Mouse (Mus musculus) midbrain, embryonic 13.5 days (tissue): ENCODE measurements at regions not wholly inside any gene's neighbourhood (a gene's known extent, or its start where the extent isn't known, plus 50 kb on each side); places are given as distances from the start of the nearest gene placed in this dataset.
"Not testable (repeated sequence)": the region's sequence is repeated elsewhere in the genome, so short reads cannot be mapped to it uniquely, and the experiment has no call there.

ENCODE experiments used
- ATAC-seq: fragments of 200-750 bp; cut with Nextera tagmentation; 2 replicates; pipeline ENCODE4 v1.8.0; 2017; ENCODE audit warnings: mild to moderate bottlenecking, moderate TSS enrichment, moderate library complexity
- H3K27ac ChIP-seq: fragments of 300-500 bp; sonication (generic); 2 replicates; pipeline ENCODE4 v1.5.1; 2015; ENCODE audit warnings: inconsistent platforms, mild to moderate bottlenecking, moderate library complexity
- H3K27me3 ChIP-seq: fragments of 300-500 bp; sonication (generic); 2 replicates; pipeline ENCODE4 v1.6.1; 2015; ENCODE audit warnings: mild to moderate bottlenecking, inconsistent platforms
- H3K36me3 ChIP-seq: fragments of 300-500 bp; sonication (generic); 2 replicates; pipeline ENCODE4 v1.6.1; 2015; ENCODE audit warnings: mild to moderate bottlenecking, inconsistent platforms
- H3K4me1 ChIP-seq: fragments of 300-500 bp; sonication (generic); replicated peaks from 2 replicates; pipeline ENCODE4 v1.6.1; 2015; ENCODE audit warnings: inconsistent platforms
- H3K4me2 ChIP-seq: fragments of 300-500 bp; sonication (generic); replicated peaks from 2 replicates; pipeline ENCODE4 v1.6.1; 2015; ENCODE audit warnings: moderate library complexity, mild to moderate bottlenecking, inconsistent platforms
- H3K4me3 ChIP-seq: fragments of 300-500 bp; sonication (generic); replicated peaks from 2 replicates; pipeline ENCODE4 v1.5.1; 2015; ENCODE audit warnings: mild to moderate bottlenecking, inconsistent platforms
- H3K9ac ChIP-seq: fragments of 300-500 bp; sonication (generic); replicated peaks from 2 replicates; pipeline ENCODE4 v1.6.1; 2015; ENCODE audit warnings: mild to moderate bottlenecking, inconsistent platforms
- H3K9me3 ChIP-seq: fragments of 300-500 bp; sonication (generic); 2 replicates; pipeline ENCODE4 v1.6.1; 2016; ENCODE audit warnings: mild to moderate bottlenecking, inconsistent platforms
- whole genome bisulfite sequencing: fragments of 180-500 bp; shearing (Covaris S2); methylation state at CpG from one replicate; pipeline ENCODE4 v1.1.7; 2015; 5-methylcytosine and 5-hydroxymethylcytosine counted together

DNA sequence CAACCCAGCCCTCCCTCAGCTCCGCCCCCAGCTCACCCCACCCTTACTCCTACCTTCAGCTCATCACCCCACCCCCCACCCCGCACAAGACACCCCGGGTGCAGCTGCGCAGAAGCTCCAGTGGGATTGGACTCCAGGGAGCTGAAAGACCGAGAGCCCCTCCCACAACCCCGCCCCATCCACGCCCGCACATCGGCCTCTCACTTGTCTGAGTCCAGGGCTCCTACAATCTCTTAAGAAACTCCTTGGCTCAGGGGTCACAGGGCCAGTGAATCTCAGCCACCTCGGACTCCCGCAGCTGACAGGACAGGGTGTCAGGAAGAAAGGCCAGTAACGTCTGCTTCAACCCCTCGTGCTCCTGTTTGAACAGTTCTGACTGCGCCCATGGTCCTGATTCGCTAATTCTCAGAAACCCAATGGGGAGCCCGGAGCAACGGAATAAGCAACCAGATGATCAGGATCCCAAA, 120.7 kb downstream of the Map1s start:
- not testable (repeated sequence) for H3K9me3 ChIP-seq, H3K36me3 ChIP-seq, H3K9ac ChIP-seq, H3K4me1 ChIP-seq, H3K27me3 ChIP-seq, H3K27ac ChIP-seq
- H3K4me3 ChIP-seq = peak overlapping the region; percentile 24
- H3K4me2 ChIP-seq = peak overlapping the region; percentile 46
- 4% methylated on average over 17 of the region's 17 CpGs for WGBS
- ATAC-seq = peak; percentile 77

DNA sequence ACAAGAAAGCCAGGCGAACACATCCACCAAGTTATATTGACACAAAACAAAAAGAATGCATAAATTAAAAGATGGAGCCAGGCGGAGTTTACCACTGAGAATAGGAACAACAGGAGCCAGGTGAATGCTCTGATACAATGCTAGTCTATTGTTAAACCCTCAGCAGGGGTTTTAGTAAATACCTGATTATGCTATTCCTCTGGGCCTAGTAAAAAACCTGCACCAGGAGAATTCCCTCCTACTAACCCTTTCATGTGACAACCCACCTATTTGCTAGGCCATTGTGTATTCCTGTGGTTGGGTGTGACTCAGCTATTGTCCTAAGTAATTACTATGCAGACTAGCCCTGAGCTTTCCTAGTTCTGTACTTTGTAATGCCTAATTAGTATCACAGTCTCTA, 122.8 kb downstream of the Map1s start:
- not testable (repeated sequence) for H3K4me1 ChIP-seq, H3K36me3 ChIP-seq, H3K27me3 ChIP-seq, H3K4me3 ChIP-seq, ATAC-seq, H3K9me3 ChIP-seq, H3K27ac ChIP-seq, H3K4me2 ChIP-seq, H3K9ac ChIP-seq
- 87% methylated on average over 2 of the region's 2 CpGs for WGBS
